6 mouse cellular contexts compared by ENCODE assay signal in the genomic region with DNA sequence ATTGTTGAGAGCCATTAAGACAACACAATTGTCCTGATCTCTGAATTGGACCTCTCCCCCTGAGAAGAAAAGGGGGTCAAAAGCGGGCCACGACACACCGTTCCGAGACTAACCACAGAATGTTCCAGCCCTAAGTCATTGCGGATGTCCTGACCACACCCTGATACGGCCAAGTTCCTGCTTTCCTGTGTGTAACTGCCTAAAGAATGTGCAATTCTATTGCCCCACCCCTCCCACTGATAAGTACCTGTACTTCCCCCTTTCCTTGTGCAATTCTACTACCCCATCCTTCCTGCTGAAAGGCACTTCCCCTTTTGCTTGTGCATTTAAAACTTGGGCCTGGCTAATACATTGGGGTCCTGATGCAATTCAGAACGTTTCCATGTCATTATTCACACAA.
DNase-seq lines count a peak whose midpoint lies in the region; TF ChIP-seq lines count a peak whose summit lies in the region.
"Not testable (repeated sequence)": the region's sequence is repeated elsewhere in the genome, so short reads cannot be mapped to it uniquely, and the experiment has no call there.

No protein-coding gene starts in this region.

- not testable (repeated sequence) for H3K4me3 ChIP-seq in MEL (ENCODE audit: control insufficient read depth in 1 of 2, insufficient read depth in 1 of 2, low read depth in 2 of 2, low read length in 2 of 2)

- H3K79me2 ChIP-seq in MEL (ENCODE audit: control insufficient read depth, insufficient read depth, low read length, poor library complexity): not testable (repeated sequence)

- H3K9me3 ChIP-seq in MEL (replicated peaks; ENCODE audit: insufficient read depth, low read length): not testable (repeated sequence)

- not testable (repeated sequence) for TF ChIP-seq POLR2A in MEL (IDR thresholded peaks at IDR 0.05; ENCODE audit: control insufficient read depth in 1 of 2, insufficient read depth in 1 of 2, low read depth in 1 of 2, low read length in 2 of 2, poor library complexity in 1 of 2)

- not testable (repeated sequence) for TF ChIP-seq CTCF in MEL (IDR thresholded peaks at IDR 0.05 in 2 of 3, conservative IDR thresholded peaks at IDR 0.05 in 1 of 3; ENCODE audit: control insufficient read depth in 1 of 3, insufficient read depth in 1 of 3, low read depth in 2 of 3, low read length in 3 of 3, poor library complexity in 1 of 3, severe bottlenecking in 1 of 3)

- H3K27ac ChIP-seq in MEL (ENCODE audit: control insufficient read depth, low read depth, low read length): peak overlapping the region; percentile 49

- not testable (repeated sequence) for H3K27me3 ChIP-seq in MEL (ENCODE audit: control insufficient read depth in 1 of 2, insufficient read depth in 2 of 2, low read length in 2 of 2)

- not testable (repeated sequence) for H3K4me1 ChIP-seq in MEL (ENCODE audit: control insufficient read depth in 1 of 2, insufficient read depth in 2 of 2, low read length in 2 of 2)

- peak in 1 of 2 experiments; percentile 45; a peak in 2 of 4 replicates for TF ChIP-seq EP300 in MEL (IDR thresholded peaks at IDR 0.05; ENCODE audit: low read depth in 1 of 2, low read length in 2 of 2)

- H3K9ac ChIP-seq in MEL (ENCODE audit: control insufficient read depth, low read depth, low read length, poor library complexity, severe bottlenecking): not testable (repeated sequence)

- TF ChIP-seq RAD21 in MEL (IDR thresholded peaks at IDR 0.05; ENCODE audit: low read depth, low read length): not testable (repeated sequence)

- H3K36me3 ChIP-seq in MEL (ENCODE audit: control insufficient read depth in 1 of 2, insufficient read depth in 2 of 2, low read length in 2 of 2): not testable (repeated sequence)

- DNase-seq in 416B (ENCODE audit: low read depth) (peak; percentile 5), ES-CJ7 (ENCODE audit: low read depth, low spot score) (peak; percentile 19), MEL (ENCODE audit: low read depth, low spot score) (peak; percentile 70), MEL-GATA-1-ER (ENCODE audit: extremely low read depth, low read depth) (peak; percentile 62), R1 (ENCODE audit: low read depth, low spot score) (peak; percentile 57), ZHBTc4 (ENCODE audit: low read depth, low spot score) (peak; percentile 4)

TF ChIP-seq in MEL, 35 proteins besides CTCF, POLR2A, EP300 and RAD21:
- TF ChIP-seq GATA1 (IDR thresholded peaks at IDR 0.05; ENCODE audit: low read depth, low read length): 0 out of 2 replicates have a peak, but pooled peaks have one; percentile 40

Comparison
In these comparisons a context has a peak if more than half of its experiments do, and no peak if none do; other contexts are left out.
1. DNase-seq: peak in every context shown above with its lines; median percentile 70 in MEL; 62 in MEL-GATA-1-ER; 57 in R1; 19 in ES-CJ7; 5 in 416B; 4 in ZHBTc4.